Mouse (Mus musculus): ENCODE measurements around the gene Pick1. TPM values are rescaled to one million over a fixed set of nuclear protein-coding genes. Genes with fewer than 3 reads are reported as not detected.

Pick1 gene
- 117 and 118 TPM in 2 replicates for polyA plus RNA-seq (2012; rRNA removed)

GRCm38 (mm10) chr15:79229058-79229821, at the start of gene Pick1, which contains the start of gene Gm49486:
Pick1 (plus strand) TSS chr15:79229173.
Gm49486 (plus strand) TSS chr15:79229391.

GRCm38 (mm10) chr15:79254661-79255060, 25.7 kb downstream of the Pick1 start, which contains the start of gene Slc16a8:
Slc16a8 (minus strand) TSS chr15:79254761.

GRCm38 (mm10) chr15:79285399-79285798, 56.4 kb downstream of the Pick1 start, which contains the start of gene Baiap2l2:
Baiap2l2 (minus strand) TSS chr15:79285537.

Other genes with a start within 250 kb of the Pick1 start
- 278 and 348 TPM in 2 replicates for gene H1f0, start 200.7 kb upstream of the Pick1 start, polyA plus RNA-seq (2012; rRNA removed)
- gene Galr3, start 187.3 kb upstream of the Pick1 start, polyA plus RNA-seq (2012; rRNA removed) = 0.07 and 0.24 TPM in 2 replicates
- gene Ankrd54, start 166.3 kb upstream of the Pick1 start, polyA plus RNA-seq (2012; rRNA removed) = 58.6 and 61.8 TPM in 2 replicates
- gene Eif3l, start 154.0 kb upstream of the Pick1 start, polyA plus RNA-seq (2012; rRNA removed) = 173 and 188 TPM in 2 replicates
- 22.3 and 27.5 TPM in 2 replicates for gene Micall1, start 120.3 kb upstream of the Pick1 start, polyA plus RNA-seq (2012; rRNA removed)
- gene Polr2f, start 88.2 kb upstream of the Pick1 start, polyA plus RNA-seq (2012; rRNA removed) = 182 and 194 TPM in 2 replicates
- gene 1700088E04Rik, start 87.9 kb upstream of the Pick1 start, polyA plus RNA-seq (2012; rRNA removed) = 16.1 and 16.8 TPM in 2 replicates
- gene Sox10, start 63.9 kb upstream of the Pick1 start, polyA plus RNA-seq (2012; rRNA removed) = 5.8 and 20.4 TPM in 2 replicates
- gene Gm49486, start 218 bp downstream of the Pick1 start, polyA plus RNA-seq (2012; rRNA removed) = 2.3 TPM in 2 replicates
- 0.34 and 0.35 TPM in 2 replicates for gene Slc16a8, start 25.6 kb downstream of the Pick1 start, polyA plus RNA-seq (2012; rRNA removed)
- 1.6 and 1.7 TPM in 2 replicates for gene Baiap2l2, start 56.4 kb downstream of the Pick1 start, polyA plus RNA-seq (2012; rRNA removed)
- gene Pla2g6, start 99.2 kb downstream of the Pick1 start, polyA plus RNA-seq (2012; rRNA removed) = 99.6 and 99.9 TPM in 2 replicates
- gene Maff, start 117.4 kb downstream of the Pick1 start, polyA plus RNA-seq (2012; rRNA removed) = 3.2 and 3.7 TPM in 2 replicates
- 48.8 and 63.0 TPM in 2 replicates for gene Tmem184b, start 174.4 kb downstream of the Pick1 start, polyA plus RNA-seq (2012; rRNA removed)
- gene Csnk1e, start 226.4 kb downstream of the Pick1 start, polyA plus RNA-seq (2012; rRNA removed) = 351 and 357 TPM in 2 replicates